Mouse (Mus musculus) intestine, embryonic 16.5 days (tissue): Measurements from ENCODE around the gene Fkbpl. TPM values are rescaled to one million over a fixed set of nuclear protein-coding genes. Genes with fewer than 3 reads are reported as not detected.

Experiments
- ATAC-seq: fragments of 200-750 bp; cut with Nextera tagmentation; 2 replicates; pipeline ENCODE4 v1.8.0; 2017; ENCODE audit warnings: moderate TSS enrichment, moderate library complexity
- H3K27ac ChIP-seq: fragments of 300-500 bp; sonication (generic); 2 replicates; pipeline ENCODE4 v1.5.1; 2014; ENCODE audit warnings: mild to moderate bottlenecking, low read length
- H3K27me3 ChIP-seq: fragments of 300-500 bp; sonication (generic); replicated peaks from 2 replicates; pipeline ENCODE4 v1.6.1; 2014; ENCODE audit warnings: low read length, control low read depth, mixed read lengths; ENCODE audit not compliant: control insufficient read depth, insufficient read depth
- H3K36me3 ChIP-seq: fragments of 300-500 bp; sonication (generic); 2 replicates; pipeline ENCODE4 v1.6.1; 2014; ENCODE audit warnings: low read length, control low read depth; ENCODE audit not compliant: control insufficient read depth, insufficient read depth
- H3K4me1 ChIP-seq: fragments of 300-500 bp; sonication (generic); 2 replicates; pipeline ENCODE4 v1.6.1; 2014; ENCODE audit warnings: low read length, control low read depth, mixed read lengths; ENCODE audit not compliant: control insufficient read depth, insufficient read depth
- H3K4me2 ChIP-seq: fragments of 300-500 bp; sonication (generic); 2 replicates; pipeline ENCODE4 v1.6.1; 2014; ENCODE audit warnings: low read depth, low read length, control low read depth
- H3K4me3 ChIP-seq: fragments of 300-500 bp; sonication (generic); 2 replicates; pipeline ENCODE4 v1.5.1; 2014; ENCODE audit warnings: mild to moderate bottlenecking, low read length
- H3K9ac ChIP-seq: fragments of 300-500 bp; sonication (generic); 2 replicates; pipeline ENCODE4 v1.6.1; 2014; ENCODE audit warnings: low read depth, low read length
- H3K9me3 ChIP-seq: fragments of 300-500 bp; sonication (generic); 2 replicates; pipeline ENCODE4 v1.6.1; 2016; ENCODE audit warnings: low read length, control low read depth; ENCODE audit not compliant: control insufficient read depth
- WGBS: fragments of 180-500 bp; shearing (Covaris S2); extraction: QIAGEN DNeasy Blood & Tissue Kit; methylation state at CpG from one replicate; pipeline ENCODE4 v1.1.7; 2014; 5-methylcytosine and 5-hydroxymethylcytosine counted together
- polyA plus RNA-seq: library from polyadenylated mRNA; unstranded; fragments of >200 nt; fragmentation: Nextera tagmentation; extraction: Ambion mirVana; gene quantifications from 2 replicates; pipeline ENCODE4 v1.2.1, GENCODE M21; 2015

The Fkbpl gene
- polyA plus RNA-seq, 1 experiment from 2014 or later: 14.4 TPM

- 92% methylated on average over 7 of the region's 7 CpGs for whole genome bisulfite sequencing
- no peak for ATAC-seq
- no peaks in the 10 kb centered on the region for H3K27me3 ChIP-seq
- no peak overlapping the region for H3K9ac ChIP-seq
- H3K4me1 ChIP-seq: peaks cover 18% of the 10 kb centered on the region
- no peaks in the 10 kb centered on the region for H3K36me3 ChIP-seq
- H3K27ac ChIP-seq: no peak overlapping the region
- no peak overlapping the region for H3K4me3 ChIP-seq
- H3K9me3 ChIP-seq: no peaks in the 10 kb centered on the region
- H3K4me2 ChIP-seq: no peak overlapping the region
Observed at GRCm38 (mm10) chr17:34688889-34689288, 44.3 kb downstream of the Fkbpl start.

GRCm38 (mm10) chr17:34690458-34690857, 45.9 kb downstream of the Fkbpl start:
- H3K4me3 ChIP-seq: no peak overlapping the region
- H3K27me3 ChIP-seq: no peaks in the 10 kb centered on the region
- H3K4me1 ChIP-seq: peaks cover 4% of the 10 kb centered on the region; the same call in 1 of the 2 replicates
- WGBS: 53% methylated on average over 4 of the region's 4 CpGs
- no peaks in the 10 kb centered on the region for H3K9me3 ChIP-seq
- no peak overlapping the region for H3K27ac ChIP-seq
- H3K4me2 ChIP-seq: no peak overlapping the region
- H3K36me3 ChIP-seq: no peaks in the 10 kb centered on the region
- H3K9ac ChIP-seq: no peak overlapping the region
- no peak for ATAC-seq

GRCm38 (mm10) chr17:34692906-34693305, 48.3 kb downstream of the Fkbpl start:
- no peaks in the 10 kb centered on the region for H3K9me3 ChIP-seq
- H3K27me3 ChIP-seq: no peaks in the 10 kb centered on the region
- no peak overlapping the region for H3K4me2 ChIP-seq
- no peaks in the 10 kb centered on the region for H3K4me1 ChIP-seq
- no peak for ATAC-seq
- no peak overlapping the region for H3K27ac ChIP-seq
- no peak overlapping the region for H3K4me3 ChIP-seq
- WGBS: 79% methylated on average over 7 of the region's 7 CpGs
- H3K9ac ChIP-seq: no peak overlapping the region
- no peaks in the 10 kb centered on the region for H3K36me3 ChIP-seq

Other genes with a start within 250 kb of the Fkbpl start
- 0.81 and 1.2 TPM in 2 replicates for gene BC051142, start 245.9 kb upstream of the Fkbpl start, polyA plus RNA-seq
- gene Btnl4, start 167.4 kb upstream of the Fkbpl start, polyA plus RNA-seq: 18.1 and 22.3 TPM in 2 replicates
- gene Btnl6, start 127.4 kb upstream of the Fkbpl start, polyA plus RNA-seq: 30.9 and 41.7 TPM in 2 replicates
- gene Notch4, start 80.5 kb upstream of the Fkbpl start, polyA plus RNA-seq: 2.5 and 3.8 TPM in 2 replicates
- 12.0 and 12.5 TPM in 2 replicates for gene Gpsm3, start 55.0 kb upstream of the Fkbpl start, polyA plus RNA-seq
- 5.6 and 6.9 TPM in 2 replicates for gene Pbx2, start 53.5 kb upstream of the Fkbpl start, polyA plus RNA-seq
- gene Ager, start 46.9 kb upstream of the Fkbpl start, polyA plus RNA-seq: 2.3 and 2.4 TPM in 2 replicates
- gene Rnf5, start 41.1 kb upstream of the Fkbpl start, polyA plus RNA-seq: 190 and 197 TPM in 2 replicates
- 61.8 and 67.9 TPM in 2 replicates for gene Agpat1, start 40.5 kb upstream of the Fkbpl start, polyA plus RNA-seq
- gene Egfl8, start 28.8 kb upstream of the Fkbpl start, polyA plus RNA-seq: 4.0 and 4.6 TPM in 2 replicates
- 32.3 and 32.9 TPM in 2 replicates for gene Ppt2, start 16.3 kb upstream of the Fkbpl start, polyA plus RNA-seq
- gene Prrt1, start 15.2 kb upstream of the Fkbpl start, polyA plus RNA-seq: 0.32 and 0.47 TPM in 2 replicates
- 66.3 and 69.1 TPM in 2 replicates for gene Atf6b, start 2.4 kb downstream of the Fkbpl start, polyA plus RNA-seq
- gene Tnxb, start 25.8 kb downstream of the Fkbpl start, polyA plus RNA-seq: 1.1 TPM in 2 replicates
- gene C4b, start 99.1 kb downstream of the Fkbpl start, polyA plus RNA-seq: 0.83 and 0.92 TPM in 2 replicates
- 0.06 and 15.4 TPM in 2 replicates for gene Cyp21a1, start 159.8 kb downstream of the Fkbpl start, polyA plus RNA-seq
- gene Stk19, start 192.2 kb downstream of the Fkbpl start, polyA plus RNA-seq: 24.0 and 26.5 TPM in 2 replicates
- 53.6 and 59.0 TPM in 2 replicates for gene Dxo, start 192.3 kb downstream of the Fkbpl start, polyA plus RNA-seq
- 39.2 and 44.9 TPM in 2 replicates for gene Skiv2l, start 205.4 kb downstream of the Fkbpl start, polyA plus RNA-seq
- gene Nelfe, start 205.6 kb downstream of the Fkbpl start, polyA plus RNA-seq: 104 TPM in 2 replicates
- 95.8 and 107 TPM in 2 replicates for gene Cfb, start 217.8 kb downstream of the Fkbpl start, polyA plus RNA-seq
- 1.5 and 1.7 TPM in 2 replicates for gene Zbtb12, start 234.7 kb downstream of the Fkbpl start, polyA plus RNA-seq
- not detected in 2 replicates for gene Gm20547, start 237.3 kb downstream of the Fkbpl start, polyA plus RNA-seq